Mouse (Mus musculus) spleen, postnatal 14 days (tissue): ENCODE measurements around the gene Gm47429.
"Not testable (repeated sequence)": the region's sequence is repeated elsewhere in the genome, so short reads cannot be mapped to it uniquely, and the experiment has no call there.

ENCODE experiments used
- DNase-seq, 2 experiments: peaks; one replicate each; pipeline ENCODE4 v3.0.0; 2021 to 2022; ENCODE audit warnings: low spot score in 2 of 2

The Gm47429 gene

GRCm38 (mm10) chr13:50443812-50444211 lies at the start of gene Gm47429:
TSS of gene Gm47429 (minus strand) at chr13:50443912.
- DNase-seq = no peak

GRCm38 (mm10) chr13:50488510-50488909 lies 44.8 kb upstream of the Gm47429 start:
- not testable (repeated sequence) for DNase-seq

- DNase-seq = no peak
Measured at GRCm38 (mm10) chr13:50467007-50467406, 23.3 kb upstream of the Gm47429 start, which contains the start of gene Nutm2. TSS of gene Nutm2 (plus strand) at chr13:50467307.

- DNase-seq = no peak
Measured at GRCm38 (mm10) chr13:50464621-50465562, 21.2 kb upstream of the Gm47429 start.

GRCm38 (mm10) chr13:50460433-50460832 lies 16.7 kb upstream of the Gm47429 start:
- DNase-seq = not testable (repeated sequence)

- no peak for DNase-seq
Measured at GRCm38 (mm10) chr13:50453426-50453825, 9.7 kb upstream of the Gm47429 start.

GRCm38 (mm10) chr13:50452266-50452665 lies 8.6 kb upstream of the Gm47429 start:
- DNase-seq = not testable (repeated sequence)

- no peak for DNase-seq
Measured at GRCm38 (mm10) chr13:50445261-50445660, 1.5 kb upstream of the Gm47429 start.

- no peak for DNase-seq
Measured at GRCm38 (mm10) chr13:50426686-50427085, 17.0 kb downstream of the Gm47429 start.

GRCm38 (mm10) chr13:50424517-50424916 lies 19.2 kb downstream of the Gm47429 start:
- DNase-seq = no peak

- no peak for DNase-seq
Measured at GRCm38 (mm10) chr13:50423625-50424209, 20.0 kb downstream of the Gm47429 start.

- DNase-seq = no peak
Measured at GRCm38 (mm10) chr13:50418421-50418820, 25.3 kb downstream of the Gm47429 start.

- DNase-seq = peak; percentile 13 to 36
Measured at GRCm38 (mm10) chr13:50417389-50418183, 26.1 kb downstream of the Gm47429 start, which contains the start of gene Fbxw17. TSS of gene Fbxw17 (plus strand) at chr13:50417864.
